Mouse (Mus musculus) kidney, adult 2 months (tissue): ENCODE measurements around the gene Rpp40. TPM values are rescaled to one million over a fixed set of nuclear protein-coding genes. Genes with fewer than 3 reads are reported as not detected.

Source experiments
- DNase-seq: peaks from one replicate; pipeline ENCODE4 v3.0.0; 2021
- H3K27ac ChIP-seq: fragments of 200-500 bp; 2 replicates; pipeline ENCODE4 v1.5.1; 2012; ENCODE audit warnings: low read depth, low read length, control low read depth, inconsistent platforms; ENCODE audit not compliant: insufficient read depth
- H3K27me3 ChIP-seq: fragments of 200-500 bp; replicated peaks from 2 replicates; pipeline ENCODE4 v1.6.1; 2012; ENCODE audit warnings: mild to moderate bottlenecking, moderate library complexity, low read length, inconsistent platforms; ENCODE audit not compliant: control insufficient read depth, insufficient read depth
- H3K36me3 ChIP-seq: fragments of 200-500 bp; 2 replicates; pipeline ENCODE4 v1.6.1; 2012; ENCODE audit warnings: mild to moderate bottlenecking, moderate library complexity, low read length, inconsistent platforms; ENCODE audit not compliant: control insufficient read depth, insufficient read depth
- H3K4me1 ChIP-seq: fragments of 200-500 bp; 2 replicates; pipeline ENCODE4 v1.6.1; 2011; ENCODE audit warnings: low read length; ENCODE audit not compliant: control insufficient read depth, insufficient read depth
- H3K4me3 ChIP-seq: fragments of 200-500 bp; 2 replicates; pipeline ENCODE4 v1.5.1; 2011; ENCODE audit warnings: mild to moderate bottlenecking, low read depth, low read length, control low read depth; ENCODE audit not compliant: insufficient read depth
- CTCF ChIP-seq: fragments of 200-500 bp; conservative IDR thresholded peaks from 2 replicates; pipeline ENCODE4 v1.5.1; 2011; ENCODE audit warnings: low read depth, mild to moderate bottlenecking, control low read depth, low read length, moderate library complexity, mixed read lengths; ENCODE audit not compliant: insufficient read depth, insufficient read length
- POLR2A ChIP-seq: fragments of 200-500 bp; IDR thresholded peaks from one replicate; pipeline ENCODE4 v1.6.1; 2011; ENCODE audit warnings: low read depth, low read length, control low read depth
- WGBS: fragments of 180-500 bp; shearing (Covaris S2); methylation state at CpG from one replicate; pipeline ENCODE4 v1.1.7; 2018; 5-methylcytosine and 5-hydroxymethylcytosine counted together
- polyA plus RNA-seq: library from polyadenylated mRNA; depleted of rRNA; stranded (reverse); fragments of >200 nt; gene quantifications from 2 replicates; pipeline ENCODE4 v1.2.3, GENCODE M21; 2012

Gene Rpp40
- polyA plus RNA-seq, 1 experiment: 6.6 TPM

DNA sequence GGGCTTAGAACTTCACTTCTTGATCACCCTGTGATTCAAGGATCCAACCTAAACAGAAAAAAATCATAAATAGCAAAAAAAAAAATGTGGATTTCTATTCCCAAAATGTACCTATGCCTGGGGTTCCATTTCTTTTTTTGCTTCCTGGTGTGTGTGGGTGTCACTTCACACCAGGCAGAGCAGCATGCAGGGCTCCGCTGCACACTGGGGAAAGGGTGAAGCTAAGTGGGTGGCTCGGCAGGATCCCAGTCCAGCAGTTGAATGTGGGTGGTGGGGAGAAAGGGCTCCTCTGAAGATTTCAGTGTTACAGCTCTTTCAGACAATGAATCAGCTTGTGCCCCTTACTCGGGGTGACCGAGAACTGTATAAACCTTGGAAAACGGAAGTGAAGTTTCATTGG, 30.8 kb downstream of the Rpp40 start:
- Histone ChIP-seq H3K36me3 (no peaks in the 10 kb centered on the region), H3K4me3 (no peak overlapping the region), H3K4me1 (no peaks in the 10 kb centered on the region), H3K27me3 (no peaks in the 10 kb centered on the region), H3K27ac (no peak overlapping the region)
- no peak for TF ChIP-seq CTCF
- TF ChIP-seq POLR2A: no peak
- WGBS: 85% methylated on average over 5 of the region's 5 CpGs
- DNase-seq: no peak

DNA sequence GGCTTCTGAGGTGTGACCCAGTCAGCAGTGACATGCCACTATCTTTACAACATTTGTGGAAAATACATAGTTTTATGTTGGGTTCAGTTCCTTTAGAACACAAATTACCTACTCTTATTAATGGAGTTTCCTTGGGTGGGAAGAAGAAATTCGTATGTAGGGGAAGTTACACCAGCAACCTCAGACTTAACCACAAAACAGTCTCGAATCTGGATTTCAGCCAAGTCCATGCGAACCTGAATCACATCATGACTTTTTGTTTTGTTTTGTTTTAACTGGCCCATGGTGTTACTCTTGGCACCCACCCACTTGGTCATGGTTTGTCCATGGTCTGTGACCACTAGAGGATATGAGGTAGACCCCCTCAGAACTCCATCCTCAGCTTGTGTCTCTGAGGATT, 35.1 kb downstream of the Rpp40 start:
- Histone ChIP-seq H3K36me3 (no peaks in the 10 kb centered on the region), H3K27ac (no peak overlapping the region), H3K27me3 (no peaks in the 10 kb centered on the region), H3K4me3 (no peak overlapping the region), H3K4me1 (no peaks in the 10 kb centered on the region)
- no peak for TF ChIP-seq CTCF
- TF ChIP-seq POLR2A: no peak
- 56% methylated on average over 3 of the region's 3 CpGs for WGBS
- DNase-seq: no peak

DNA sequence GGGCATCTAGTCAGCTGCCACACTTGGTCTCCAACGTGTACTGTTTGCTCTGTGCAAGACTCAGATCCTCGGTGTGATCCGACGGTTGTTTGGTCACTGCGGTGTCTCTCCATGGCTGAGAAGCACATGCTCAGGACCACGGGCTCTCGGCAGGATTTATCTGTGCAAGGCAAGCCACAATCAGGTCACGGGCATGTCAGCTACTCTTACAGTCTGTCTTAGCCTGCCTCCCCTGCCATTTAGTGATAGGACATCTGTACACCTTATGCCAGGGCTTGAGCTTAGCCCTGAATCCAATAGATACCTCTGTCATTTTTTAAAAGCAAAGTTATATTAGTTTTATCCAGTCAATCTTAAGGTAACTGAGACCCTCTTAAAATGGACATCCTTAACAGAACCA, 35.5 kb downstream of the Rpp40 start:
- Histone ChIP-seq H3K36me3 (no peaks in the 10 kb centered on the region), H3K27ac (no peak overlapping the region), H3K4me1 (no peaks in the 10 kb centered on the region), H3K27me3 (no peaks in the 10 kb centered on the region), H3K4me3 (no peak overlapping the region)
- WGBS: 91% methylated on average over 8 of the region's 8 CpGs
- DNase-seq: no peak
- no peak for TF ChIP-seq POLR2A
- TF ChIP-seq CTCF: no peak

DNA sequence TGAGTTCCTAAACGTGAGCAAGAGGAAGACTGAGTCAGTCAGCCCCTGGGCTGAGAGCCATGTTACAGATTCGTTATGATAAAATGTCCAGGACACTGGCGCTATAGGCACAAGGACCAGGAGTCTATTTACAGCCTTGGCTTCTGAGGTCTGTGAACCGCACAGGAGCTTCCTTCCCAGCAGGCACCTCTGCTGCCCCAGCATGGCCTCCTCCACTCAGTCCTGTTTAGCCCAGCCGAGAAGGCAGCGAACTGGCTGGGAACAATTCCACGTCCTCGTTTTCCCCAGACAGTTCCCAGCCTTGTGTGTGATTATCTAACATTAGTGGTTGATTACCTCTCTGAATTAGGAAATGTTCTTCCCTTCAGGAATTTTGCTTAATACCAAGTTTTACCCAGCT, 45.2 kb downstream of the Rpp40 start:
- no peak for DNase-seq
- H3K27me3 ChIP-seq: no peaks in the 10 kb centered on the region
- H3K4me3 ChIP-seq: no peak overlapping the region
- no peak for TF ChIP-seq CTCF
- TF ChIP-seq POLR2A: no peak
- H3K36me3 ChIP-seq: no peaks in the 10 kb centered on the region
- no peaks in the 10 kb centered on the region for H3K4me1 ChIP-seq
- H3K27ac ChIP-seq: no peak overlapping the region
- 79% methylated on average over 8 of the region's 8 CpGs for WGBS

DNA sequence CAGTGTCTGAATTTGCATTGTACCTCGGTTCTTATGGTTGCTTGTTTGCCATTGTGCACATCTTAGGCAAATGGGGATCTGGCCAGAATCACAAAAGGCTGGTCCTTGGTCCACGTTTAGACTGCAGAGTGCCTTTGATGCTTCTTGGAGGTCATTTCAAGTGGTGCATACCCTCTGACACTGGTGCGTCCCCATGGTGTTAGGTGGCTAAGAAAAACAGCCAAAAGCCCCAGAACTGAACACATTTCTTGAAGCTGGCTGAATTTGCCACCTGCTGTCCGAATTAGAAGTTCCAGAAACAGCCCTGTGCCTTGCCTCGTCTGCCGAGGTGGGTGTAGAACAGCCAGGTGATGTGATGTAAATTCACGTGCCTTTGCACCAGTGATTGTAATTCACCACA, 48.7 kb downstream of the Rpp40 start:
- Histone ChIP-seq H3K36me3 (no peaks in the 10 kb centered on the region), H3K4me3 (no peak overlapping the region), H3K4me1 (no peaks in the 10 kb centered on the region), H3K27ac (no peak overlapping the region), H3K27me3 (no peaks in the 10 kb centered on the region)
- no peak for DNase-seq
- 73% methylated on average over 7 of the region's 7 CpGs for WGBS
- TF ChIP-seq CTCF (no peak), POLR2A (no peak)

- Histone ChIP-seq H3K27ac (no peak overlapping the region), H3K4me1 (peaks cover 7% of the 10 kb centered on the region; the same call in 1 of the 2 replicates), H3K36me3 (no peaks in the 10 kb centered on the region), H3K4me3 (no peak overlapping the region), H3K27me3 (no peaks in the 10 kb centered on the region)
- WGBS: 93% methylated on average over 2 of the region's 2 CpGs
- TF ChIP-seq POLR2A: no peak
- no peak for TF ChIP-seq CTCF
- DNase-seq: no peak
Observed at GRCm38 (mm10) chr13:35852851-35853575, 53.1 kb downstream of the Rpp40 start.

DNA sequence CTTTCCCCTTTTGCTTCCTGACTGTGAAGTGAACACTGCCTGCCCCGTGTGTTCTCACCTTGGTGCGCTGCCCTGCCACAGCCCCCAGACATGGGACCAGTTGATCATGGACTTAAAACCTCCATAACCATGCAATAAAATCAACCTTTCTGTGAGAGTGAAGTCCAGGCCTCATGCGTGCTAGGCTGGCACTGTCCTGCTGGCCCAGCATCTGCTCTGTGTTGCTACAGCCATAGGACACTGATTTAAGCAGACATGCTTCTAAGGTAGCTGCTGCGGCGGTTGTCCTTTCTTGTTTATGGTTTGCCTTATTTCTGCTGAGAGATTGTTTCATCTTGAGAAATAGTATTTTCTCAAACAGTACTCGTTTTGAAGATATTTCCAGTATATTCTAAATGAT, 54.6 kb downstream of the Rpp40 start:
- H3K4me1 ChIP-seq: peaks cover 7% of the 10 kb centered on the region; the same call in 1 of the 2 replicates
- no peak overlapping the region for H3K27ac ChIP-seq
- DNase-seq: no peak
- no peak overlapping the region for H3K4me3 ChIP-seq
- TF ChIP-seq POLR2A (no peak), CTCF (no peak)
- H3K27me3 ChIP-seq: no peaks in the 10 kb centered on the region
- no peaks in the 10 kb centered on the region for H3K36me3 ChIP-seq
- WGBS: 98% methylated on average over 6 of the region's 6 CpGs
